Comparison of ENCODE assay signal across 29 mouse cellular contexts in genomic region chr10:121255465-121255864, GRCm38 (mm10).
"Had no signal": no experiment of that assay in that cellular context is flagged by ENCODE, and none has a peak within 500 bp of the region (broad histone marks: within the 10 kb centered on the region; RNA-seq: fewer than 3 reads in every experiment).

No protein-coding gene starts in this region.

- ATAC-seq: liver, embryonic 12.5 days; liver, postnatal 0 days; midbrain, embryonic 16.5 days had no signal

- H3K36me3 ChIP-seq: limb, embryonic 12.5 days; limb, embryonic 13.5 days; limb, embryonic 15.5 days; liver, embryonic 12.5 days; liver, embryonic 13.5 days; liver, embryonic 15.5 days; lung, embryonic 15.5 days; midbrain, embryonic 10.5 days; midbrain, embryonic 12.5 days; midbrain, embryonic 13.5 days; midbrain, embryonic 15.5 days; neural tube, embryonic 12.5 days; neural tube, embryonic 13.5 days had no signal

- H3K4me3 ChIP-seq: left cerebral cortex, adult 2 months; limb, embryonic 12.5 days; limb, embryonic 13.5 days; limb, embryonic 15.5 days; liver, embryonic 12.5 days; liver, embryonic 13.5 days; liver, embryonic 15.5 days; lung, embryonic 15.5 days; midbrain, embryonic 10.5 days; midbrain, embryonic 12.5 days; midbrain, embryonic 13.5 days; midbrain, embryonic 15.5 days; myocyte; neural tube, embryonic 12.5 days; neural tube, embryonic 13.5 days had no signal

- H3K4me2 ChIP-seq: liver, embryonic 11.5 days; liver, embryonic 12.5 days; liver, embryonic 13.5 days; liver, embryonic 15.5 days; lung, embryonic 14.5 days; lung, embryonic 15.5 days; midbrain, embryonic 12.5 days; midbrain, embryonic 13.5 days; midbrain, embryonic 15.5 days; neural tube, embryonic 12.5 days; neural tube, embryonic 13.5 days had no signal

- H3K27ac ChIP-seq: left cerebral cortex, adult 2 months; limb, embryonic 12.5 days; limb, embryonic 13.5 days; limb, embryonic 15.5 days; liver, embryonic 12.5 days; liver, embryonic 13.5 days; liver, embryonic 14.5 days; liver, embryonic 15.5 days; lung, embryonic 15.5 days; macrophage; midbrain, embryonic 10.5 days; midbrain, embryonic 12.5 days; midbrain, embryonic 13.5 days; midbrain, embryonic 15.5 days; neural tube, embryonic 12.5 days; neural tube, embryonic 13.5 days had no signal

- H3K9ac ChIP-seq: limb, embryonic 12.5 days; limb, embryonic 13.5 days; limb, embryonic 15.5 days; liver, embryonic 12.5 days; liver, embryonic 13.5 days; liver, embryonic 14.5 days; liver, embryonic 15.5 days; liver, postnatal 0 days; lung, embryonic 14.5 days; lung, embryonic 15.5 days; midbrain, embryonic 12.5 days; midbrain, embryonic 13.5 days; midbrain, embryonic 15.5 days; neural tube, embryonic 12.5 days; neural tube, embryonic 13.5 days had no signal

- DNase-seq: left cerebral cortex, postnatal 4 days; liver; liver, embryonic 13.5 days; liver, postnatal 0 days; lung, adult 2 months; lung, embryonic 14.5 days; lung, postnatal 10 days; lung, postnatal 14 days; lung, postnatal 36 days; lung, postnatal 4 days; midbrain, embryonic 14.5 days had no signal

- H3K9me3 ChIP-seq: limb, embryonic 12.5 days; limb, embryonic 13.5 days; limb, embryonic 15.5 days; liver, embryonic 12.5 days; liver, embryonic 13.5 days; liver, embryonic 15.5 days; lung, embryonic 15.5 days; midbrain, embryonic 10.5 days; midbrain, embryonic 12.5 days; midbrain, embryonic 13.5 days; midbrain, embryonic 15.5 days; neural tube, embryonic 12.5 days; neural tube, embryonic 13.5 days had no signal

- H3K27me3 ChIP-seq: limb, embryonic 12.5 days; limb, embryonic 15.5 days; liver, embryonic 13.5 days; liver, embryonic 15.5 days; lung, embryonic 15.5 days; midbrain, embryonic 15.5 days had no signal

- H3K4me1 ChIP-seq: liver, embryonic 12.5 days; liver, embryonic 13.5 days; liver, embryonic 15.5 days; midbrain, embryonic 10.5 days; midbrain, embryonic 12.5 days; midbrain, embryonic 15.5 days; neural tube, embryonic 12.5 days had no signal
